19 mouse cellular contexts compared by ENCODE assay signal in the genomic region with DNA sequence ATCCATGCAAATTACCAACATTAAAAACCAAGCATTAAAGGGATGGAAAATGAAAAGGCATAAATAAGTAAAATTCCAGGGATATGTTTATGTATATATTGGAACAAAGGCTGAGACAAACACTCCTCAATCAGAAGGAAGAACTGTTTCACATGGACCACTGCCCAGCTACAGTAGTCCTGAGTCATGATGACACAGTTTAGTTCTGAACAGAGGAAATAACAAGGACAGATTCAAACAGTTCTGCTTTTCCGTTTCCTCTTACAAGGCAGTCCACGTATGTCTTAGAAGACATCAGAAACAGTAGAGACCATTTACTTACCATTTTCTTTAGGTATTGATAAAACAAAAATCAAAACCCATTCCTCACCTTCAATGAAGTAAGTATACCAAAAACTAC. TPM values are rescaled to one million over a fixed set of nuclear protein-coding genes. Genes with fewer than 3 reads are reported as not detected.
DNase-seq lines count a peak whose midpoint lies in the region; ATAC-seq and TF ChIP-seq lines count a peak whose summit lies in the region.
"Had no signal": no experiment of that assay in that cellular context is flagged by ENCODE, and none has a peak within 500 bp of the region (broad histone marks: within the 10 kb centered on the region; RNA-seq: fewer than 3 reads in every experiment).

No protein-coding gene starts in this region.

- H3K27ac ChIP-seq in CH12.LX (ENCODE audit: insufficient read depth, low read depth): no peak overlapping the region
- H3K27ac ChIP-seq in macrophage: peak overlapping the region; percentile 85
- no peak overlapping the region for H3K27ac ChIP-seq in forebrain, embryonic 14.5 days (ENCODE audit: low read depth, low read length)
- H3K27ac ChIP-seq: forebrain, embryonic 10.5 days; heart, embryonic 13.5 days; hindbrain, embryonic 14.5 days; limb, embryonic 15.5 days had no signal

- TF ChIP-seq CTCF in CH12.LX (conservative IDR thresholded peaks at IDR 0.05 in 1 of 2, IDR thresholded peaks at IDR 0.05 in 1 of 2; ENCODE audit: low read depth in 2 of 2, low read length in 2 of 2): no peak

- 0% methylated on average over 2 of the region's 2 CpGs for WGBS in macrophage (ENCODE audit: missing documents)
- WGBS in forebrain, embryonic 14.5 days: 91% methylated on average over 2 of the region's 2 CpGs

- peak; percentile 21; the same call in 1 of the 2 replicates for TF ChIP-seq EP300 in CH12.LX (IDR thresholded peaks at IDR 0.05; ENCODE audit: low read length)

- no peak overlapping the region for H3K4me2 ChIP-seq in CH12.LX (ENCODE audit: insufficient read depth, low read depth, poor library complexity, severe bottlenecking)
- no peak overlapping the region for H3K4me2 ChIP-seq in forebrain, embryonic 14.5 days (ENCODE audit: low read length)
- H3K4me2 ChIP-seq: heart, embryonic 13.5 days; hindbrain, embryonic 14.5 days; limb, embryonic 15.5 days had no signal

- peaks cover 34 to 63% of the 10 kb centered on the region in 2 experiments for H3K36me3 ChIP-seq in CH12.LX (replicated peaks in 1 of 2; ENCODE audit: control insufficient read depth in 1 of 2, insufficient read depth in 1 of 2, low read length in 1 of 2)
- H3K36me3 ChIP-seq in macrophage (ENCODE audit: inconsistent target): peaks cover 50% of the 10 kb centered on the region
- peaks cover 26% of the 10 kb centered on the region for H3K36me3 ChIP-seq in forebrain, embryonic 14.5 days (ENCODE audit: control insufficient read depth, insufficient read depth, low read length)

- H3K4me3 ChIP-seq in CH12.LX (replicated peaks in 1 of 3; ENCODE audit: low read depth in 2 of 3, low read length in 2 of 3, poor library complexity in 1 of 3) (no peak overlapping the region), macrophage (ENCODE audit: inconsistent target) (no peak overlapping the region)
- no peak overlapping the region for H3K4me3 ChIP-seq in forebrain, embryonic 14.5 days (ENCODE audit: low read depth, low read length)
- H3K4me3 ChIP-seq: forebrain, embryonic 10.5 days; heart, embryonic 13.5 days; limb, embryonic 15.5 days had no signal

- no peak for ATAC-seq in forebrain, embryonic 14.5 days
- ATAC-seq: CD4-positive, CD25-positive, alpha-beta regulatory T cell, adult 4 months; intestine, postnatal 0 days had no signal

- TF ChIP-seq POLR2A in CH12.LX (IDR thresholded peaks at IDR 0.05; ENCODE audit: low read depth, low read length): no peak

- intact Hi-C loops in heart, postnatal 10 days (cut with DNase I): no loop called here

- H3K9ac ChIP-seq in CH12.LX (ENCODE audit: insufficient read depth, low read depth): no peak overlapping the region
- H3K9ac ChIP-seq in forebrain, embryonic 14.5 days (ENCODE audit: low read length): no peak overlapping the region
- H3K9ac ChIP-seq: heart, embryonic 13.5 days; hindbrain, embryonic 14.5 days; limb, embryonic 15.5 days had no signal

- in situ Hi-C loops in CH12.LX (cut with MboI; ENCODE audit: low pct_ligation_motif_present, low pct_unique_long_range_greater_than_20kb, low sequenced_read_pairs): no loop called here

- H3K79me2 ChIP-seq in CH12.LX (replicated peaks; ENCODE audit: control insufficient read depth, extremely low read depth, insufficient read depth, poor library complexity, severe bottlenecking) (no peaks in the 10 kb centered on the region), macrophage (ENCODE audit: inconsistent target) (peaks cover 19% of the 10 kb centered on the region; the same call in 1 of the 2 replicates)

- no peak for TF ChIP-seq RAD21 in CH12.LX (IDR thresholded peaks at IDR 0.05; ENCODE audit: low read depth, low read length)

- H3K27me3 ChIP-seq in CH12.LX (replicated peaks): no peaks in the 10 kb centered on the region
- no peaks in the 10 kb centered on the region for H3K27me3 ChIP-seq in forebrain, embryonic 14.5 days (replicated peaks; ENCODE audit: control insufficient read depth, insufficient read depth, low read length)
- H3K27me3 ChIP-seq: heart, embryonic 13.5 days; limb, embryonic 15.5 days had no signal

- H3K4me1 ChIP-seq in CH12.LX (ENCODE audit: control insufficient read depth in 1 of 2, insufficient read depth in 2 of 2): peaks cover 4 to 23% of the 10 kb centered on the region in 2 experiments; a peak in 3 of 4 replicates
- H3K4me1 ChIP-seq in forebrain, embryonic 14.5 days (ENCODE audit: control insufficient read depth, insufficient read depth, low read length): no peaks in the 10 kb centered on the region
- H3K4me1 ChIP-seq: forebrain, embryonic 10.5 days; heart, embryonic 13.5 days; limb, embryonic 15.5 days had no signal

- peak; percentile 32 for DNase-seq in layer of hippocampus, adult 9-11 months
- DNase-seq in layer of hippocampus, postnatal 10 days (ENCODE audit: low spot score in 2 of 2): no peak
- DNase-seq in CH12.LX (ENCODE audit: extremely low read depth) (peak; percentile 71), adipocyte (ENCODE audit: low spot score) (peak; percentile 20)
- no peak for DNase-seq in natural killer cell, adult 2 months (ENCODE audit: low spot score in 2 of 2)
- DNase-seq in forebrain, embryonic 14.5 days (ENCODE audit: low spot score): no peak
- DNase-seq in heart, postnatal 10 days: no peak
- DNase-seq: adrenal gland, adult 2 months; cerebellum, adult 9-11 months; kidney, postnatal 4 days; right cerebral cortex, postnatal 25 days; thymus, postnatal 14 days had no signal

- no peaks in the 10 kb centered on the region for H3K9me3 ChIP-seq in CH12.LX (replicated peaks; ENCODE audit: low read length)
- H3K9me3 ChIP-seq in forebrain, embryonic 14.5 days (replicated peaks; ENCODE audit: control insufficient read depth, low read length): no peaks in the 10 kb centered on the region
- H3K9me3 ChIP-seq: forebrain, embryonic 10.5 days; heart, embryonic 13.5 days; limb, embryonic 15.5 days had no signal

- dilution Hi-C loops in CH12.LX (cut with MboI; ENCODE audit: extremely low pct_ligation_motif_present, extremely low pct_unique_long_range_greater_than_20kb, low sequenced_read_pairs): no loop called here

TF ChIP-seq in CH12.LX, 34 proteins besides CTCF, POLR2A, EP300 and RAD21:
- peak; percentile 44; the same call in 1 of the 2 replicates for TF ChIP-seq MAFK (IDR thresholded peaks at IDR 0.05; ENCODE audit: insufficient replicate concordance, low read length)
- peak; percentile 27; the same call in 1 of the 2 replicates for TF ChIP-seq ETS1 (conservative IDR thresholded peaks at IDR 0.05; ENCODE audit: low read depth, low read length)
- TF ChIP-seq SIN3A (IDR thresholded peaks at IDR 0.05; ENCODE audit: low read length): no peak

RNA-seq across cellular contexts. Expression of gene Nit2, which starts 22.4 kb away (rescaled TPM):
- 10 to 100 TPM; 21.3 to 23.8 TPM for total RNA-seq in layer of hippocampus, postnatal 10 days (2021)
- total RNA-seq in CH12.LX (2012; rRNA removed): 59.4 and 60.1 TPM in 2 replicates
- total RNA-seq in CH12.LX (2014; rRNA removed): 90.9 and 93.3 TPM in 2 replicates
- 71.8 and 84.4 TPM in 2 replicates for polyA plus RNA-seq in CH12.LX (2012; ENCODE audit: insufficient read length, low read depth)
- total RNA-seq in macrophage (2018; cell fraction: chromatin; rRNA removed): 10 to 100 TPM in 20 of 26 experiments, 1 to 10 TPM in 6; 1.2 to 39.3 (median 17.7) TPM
- total RNA-seq in macrophage (2018; cell fraction: cytosol; rRNA removed): 10 to 100 TPM in 23 of 26 experiments, 1 to 10 TPM in 3; 7.5 to 20.1 (median 14.6) TPM
- 10 to 100 TPM in 14 of 26 experiments, 1 to 10 TPM in 12; 1.8 to 31.4 (median 11.6) TPM for total RNA-seq in macrophage (2018; cell fraction: nucleus; rRNA removed)
- polyA plus RNA-seq in macrophage (2018): 13.7 to 23.2 TPM (median 22.7 TPM) in 3 replicates
- polyA plus RNA-seq in forebrain, embryonic 14.5 days (2014; fragmentation: Nextera tagmentation; extraction: Ambion mirVana): 43.8 and 44.2 TPM in 2 replicates
- 10 to 100 TPM; 33.4 to 34.8 TPM for total RNA-seq in heart, postnatal 10 days (2021)

RNA-seq across cellular contexts. Expression of gene Tbc1d23, which starts 41.8 kb away (rescaled TPM):
- total RNA-seq in layer of hippocampus, postnatal 10 days (2021): 10 to 100 TPM; 42.0 to 55.3 TPM
- 21.2 and 24.4 TPM in 2 replicates for total RNA-seq in CH12.LX (2012; rRNA removed)
- total RNA-seq in CH12.LX (2014; rRNA removed): 38.8 and 42.5 TPM in 2 replicates
- 24.7 and 31.5 TPM in 2 replicates for polyA plus RNA-seq in CH12.LX (2012; ENCODE audit: insufficient read length, low read depth)
- total RNA-seq in macrophage (2018; cell fraction: chromatin; rRNA removed): 100 to 1,000 TPM; 119 to 368 (median 260) TPM
- total RNA-seq in macrophage (2018; cell fraction: cytosol; rRNA removed): 10 to 100 TPM; 22.6 to 43.6 (median 32.7) TPM
- 100 to 1,000 TPM in 25 of 26 experiments, 10 to 100 TPM in 1; 94.0 to 262 (median 168) TPM for total RNA-seq in macrophage (2018; cell fraction: nucleus; rRNA removed)
- 26.8 to 41.1 TPM (median 40.2 TPM) in 3 replicates for polyA plus RNA-seq in macrophage (2018)
- polyA plus RNA-seq in forebrain, embryonic 14.5 days (2014; fragmentation: Nextera tagmentation; extraction: Ambion mirVana): 32.9 and 40.8 TPM in 2 replicates
- 10 to 100 TPM; 31.6 to 35.2 TPM for total RNA-seq in heart, postnatal 10 days (2021)

Comparison
In these comparisons a context has a peak if more than half of its experiments do, and no peak if none do; other contexts are left out.
1. DNase-seq: peak in layer of hippocampus, adult 9-11 months (single experiment), CH12.LX (single experiment) and adipocyte (single experiment); none in layer of hippocampus, postnatal 10 days (0 of 2), natural killer cell, adult 2 months (0 of 2), forebrain, embryonic 14.5 days (single experiment) and heart, postnatal 10 days (0 of 2).